Mouse (Mus musculus) intestine, embryonic 15.5 days (tissue): ENCODE data around the gene Hipk2. TPM values are rescaled to one million over a fixed set of nuclear protein-coding genes. Genes with fewer than 3 reads are reported as not detected.

Experiments used
- ATAC-seq: fragments of 200-750 bp; cut with Nextera tagmentation; 2 replicates; pipeline ENCODE4 v1.8.0; 2017; ENCODE audit warnings: moderate TSS enrichment, moderate library complexity
- H3K27ac ChIP-seq: fragments of 300-500 bp; sonication (generic); 2 replicates; pipeline ENCODE4 v1.5.1; 2015; ENCODE audit warnings: mild to moderate bottlenecking, inconsistent platforms
- H3K27me3 ChIP-seq: fragments of 300-500 bp; sonication (generic); replicated peaks from 2 replicates; pipeline ENCODE4 v1.6.1; 2015; ENCODE audit warnings: inconsistent platforms
- H3K36me3 ChIP-seq: fragments of 300-500 bp; sonication (generic); 2 replicates; pipeline ENCODE4 v1.6.1; 2015; ENCODE audit warnings: inconsistent platforms
- H3K4me1 ChIP-seq: fragments of 300-500 bp; sonication (generic); replicated peaks from 2 replicates; pipeline ENCODE4 v1.6.1; 2015; ENCODE audit warnings: inconsistent platforms
- H3K4me2 ChIP-seq: fragments of 300-500 bp; sonication (generic); replicated peaks from 2 replicates; pipeline ENCODE4 v1.6.1; 2015; ENCODE audit warnings: mild to moderate bottlenecking, inconsistent platforms
- H3K4me3 ChIP-seq: fragments of 300-500 bp; sonication (generic); replicated peaks from 2 replicates; pipeline ENCODE4 v1.5.1; 2015; ENCODE audit warnings: inconsistent platforms
- H3K9ac ChIP-seq: fragments of 300-500 bp; sonication (generic); 2 replicates; pipeline ENCODE4 v1.6.1; 2015; ENCODE audit warnings: inconsistent platforms
- H3K9me3 ChIP-seq: fragments of 300-500 bp; sonication (generic); 2 replicates; pipeline ENCODE4 v1.6.1; 2016; ENCODE audit warnings: inconsistent platforms
- WGBS: fragments of 180-500 bp; shearing (Covaris S2); methylation state at CpG from one replicate; pipeline ENCODE4 v1.1.7; 2015; 5-methylcytosine and 5-hydroxymethylcytosine counted together
- polyA plus RNA-seq: library from polyadenylated mRNA; unstranded; fragments of >200 nt; fragmentation: Nextera tagmentation; extraction: Ambion mirVana; gene quantifications from 2 replicates; pipeline ENCODE4 v1.2.1, GENCODE M21; 2015

Gene Hipk2
- polyA plus RNA-seq, 1 experiment from 2014 or later, result 20.2 TPM

GRCm38 (mm10) chr6:38755188-38755587 is 120.8 kb downstream of the Hipk2 start:
- no peak overlapping the region for H3K4me2 ChIP-seq
- H3K27me3 ChIP-seq, result no peaks in the 10 kb centered on the region
- H3K27ac ChIP-seq, result no peak overlapping the region
- no peaks in the 10 kb centered on the region for H3K36me3 ChIP-seq
- no peaks in the 10 kb centered on the region for H3K9me3 ChIP-seq
- 89% methylated on average over 2 of the region's 2 CpGs for WGBS
- no peak for ATAC-seq
- H3K4me1 ChIP-seq, result peaks cover 5% of the 10 kb centered on the region; the same call in 1 of the 2 replicates
- no peak overlapping the region for H3K9ac ChIP-seq
- H3K4me3 ChIP-seq, result no peak overlapping the region

DNA sequence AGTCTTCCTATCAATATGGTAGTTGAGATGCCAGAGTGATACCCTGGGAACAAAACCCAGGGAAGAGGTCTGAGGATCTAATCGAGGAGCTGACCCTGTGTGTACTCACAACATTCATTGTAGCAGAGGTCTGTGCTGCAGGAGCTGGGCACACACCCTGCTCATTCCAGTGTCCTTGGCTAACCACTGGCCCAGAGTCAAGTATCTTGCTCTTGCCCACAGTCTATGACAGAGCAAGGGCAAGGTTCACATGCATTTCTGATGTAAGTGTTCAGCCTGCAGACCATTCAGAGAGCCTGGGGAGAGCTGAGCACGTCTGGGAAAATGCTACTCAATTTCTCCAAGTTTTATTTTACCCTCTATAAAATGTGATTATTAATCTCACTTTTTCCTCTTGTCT is 122.2 kb downstream of the Hipk2 start:
- no peak overlapping the region for H3K27ac ChIP-seq
- no peaks in the 10 kb centered on the region for H3K36me3 ChIP-seq
- ATAC-seq, result 0 out of 2 replicates have a peak, but pooled peaks have one; percentile 28
- H3K4me1 ChIP-seq, result peaks cover 7% of the 10 kb centered on the region; the same call in 1 of the 2 replicates
- 78% methylated on average over 2 of the region's 2 CpGs for WGBS
- no peaks in the 10 kb centered on the region for H3K27me3 ChIP-seq
- no peak overlapping the region for H3K9ac ChIP-seq
- no peak overlapping the region for H3K4me3 ChIP-seq
- H3K4me2 ChIP-seq, result no peak overlapping the region
- H3K9me3 ChIP-seq, result no peaks in the 10 kb centered on the region

- H3K4me2 ChIP-seq, result no peak overlapping the region
- no peak for ATAC-seq
- H3K9ac ChIP-seq, result no peak overlapping the region
- no peaks in the 10 kb centered on the region for H3K27me3 ChIP-seq
- H3K27ac ChIP-seq, result no peak overlapping the region
- WGBS, result 79% methylated on average over 2 of the region's 2 CpGs
- no peaks in the 10 kb centered on the region for H3K9me3 ChIP-seq
- no peak overlapping the region for H3K4me3 ChIP-seq
- peaks cover 4% of the 10 kb centered on the region; the same call in 1 of the 2 replicates for H3K4me1 ChIP-seq
- H3K36me3 ChIP-seq, result no peaks in the 10 kb centered on the region
These were observed 122.9 kb downstream of the Hipk2 start for GRCm38 (mm10) chr6:38753025-38753424.

- Histone ChIP-seq H3K9ac (no peak overlapping the region), H3K4me2 (no peak overlapping the region), H3K9me3 (no peaks in the 10 kb centered on the region), H3K27ac (no peak overlapping the region), H3K4me1 (0 out of 2 replicates have a peak, but pooled peaks cover 4% of the 10 kb centered on the region), H3K4me3 (no peak overlapping the region), H3K27me3 (no peaks in the 10 kb centered on the region), H3K36me3 (no peaks in the 10 kb centered on the region)
- WGBS, result 78% methylated on average over 6 of the region's 6 CpGs
- no peak for ATAC-seq
These were observed 123.5 kb downstream of the Hipk2 start for GRCm38 (mm10) chr6:38752495-38752894.

DNA sequence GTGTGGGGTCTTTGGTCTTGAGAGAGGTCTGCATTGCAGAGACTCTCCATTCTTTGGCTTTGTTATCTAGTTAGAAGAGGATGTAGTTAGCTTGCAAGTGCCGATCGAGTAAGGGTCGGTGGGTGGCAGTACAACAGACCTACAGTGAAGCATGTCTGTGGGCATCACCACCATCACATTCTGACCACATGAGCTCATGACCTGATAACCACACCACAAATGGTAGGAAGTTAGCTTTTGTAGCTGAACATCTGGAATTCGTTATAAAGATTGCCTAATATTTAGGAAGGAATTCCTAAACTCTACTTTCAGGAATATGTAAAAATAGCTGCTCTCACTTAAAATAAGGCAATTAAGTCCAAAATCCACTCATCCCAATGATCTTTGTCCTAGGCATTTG is 127.9 kb downstream of the Hipk2 start:
- no peak overlapping the region for H3K9ac ChIP-seq
- no peak for ATAC-seq
- H3K36me3 ChIP-seq, result peaks cover 12% of the 10 kb centered on the region
- no peaks in the 10 kb centered on the region for H3K27me3 ChIP-seq
- 0 out of 2 replicates have a peak, but pooled peaks cover 4% of the 10 kb centered on the region for H3K4me1 ChIP-seq
- H3K9me3 ChIP-seq, result no peaks in the 10 kb centered on the region
- no peak overlapping the region for H3K27ac ChIP-seq
- H3K4me2 ChIP-seq, result no peak overlapping the region
- H3K4me3 ChIP-seq, result no peak overlapping the region
- WGBS, result 86% methylated on average over 4 of the region's 4 CpGs

GRCm38 (mm10) chr6:38743351-38743750 is 132.6 kb downstream of the Hipk2 start:
- 94% methylated on average over 7 of the region's 7 CpGs for WGBS
- Histone ChIP-seq H3K27ac (no peak overlapping the region), H3K27me3 (no peaks in the 10 kb centered on the region), H3K36me3 (peaks cover 20% of the 10 kb centered on the region), H3K9me3 (no peaks in the 10 kb centered on the region), H3K4me1 (no peaks in the 10 kb centered on the region), H3K4me3 (no peak overlapping the region), H3K9ac (no peak overlapping the region), H3K4me2 (no peak overlapping the region)
- no peak for ATAC-seq

GRCm38 (mm10) chr6:38742441-38742840 is 133.5 kb downstream of the Hipk2 start:
- Histone ChIP-seq H3K4me1 (no peaks in the 10 kb centered on the region), H3K4me3 (no peak overlapping the region), H3K9me3 (no peaks in the 10 kb centered on the region), H3K9ac (no peak overlapping the region), H3K27me3 (no peaks in the 10 kb centered on the region), H3K27ac (no peak overlapping the region), H3K36me3 (peaks cover 20% of the 10 kb centered on the region), H3K4me2 (no peak overlapping the region)
- 94% methylated on average over 3 of the region's 3 CpGs for WGBS
- ATAC-seq, result no peak

- Histone ChIP-seq H3K4me3 (no peak overlapping the region), H3K27me3 (no peaks in the 10 kb centered on the region), H3K27ac (no peak overlapping the region), H3K9me3 (no peaks in the 10 kb centered on the region), H3K4me1 (no peaks in the 10 kb centered on the region), H3K4me2 (no peak overlapping the region), H3K36me3 (peaks cover 20% of the 10 kb centered on the region), H3K9ac (no peak overlapping the region)
- WGBS, result 92% methylated on average over 3 of the region's 3 CpGs
- no peak for ATAC-seq
These were observed 134.9 kb downstream of the Hipk2 start for GRCm38 (mm10) chr6:38741024-38741423.

- no peaks in the 10 kb centered on the region for H3K27me3 ChIP-seq
- H3K4me2 ChIP-seq, result no peak overlapping the region
- no peak overlapping the region for H3K9ac ChIP-seq
- H3K9me3 ChIP-seq, result no peaks in the 10 kb centered on the region
- WGBS, result 63% methylated on average over 3 of the region's 3 CpGs
- ATAC-seq, result no peak
- no peak overlapping the region for H3K27ac ChIP-seq
- no peaks in the 10 kb centered on the region for H3K4me1 ChIP-seq
- no peak overlapping the region for H3K4me3 ChIP-seq
- peaks cover 20% of the 10 kb centered on the region for H3K36me3 ChIP-seq
These were observed 136.7 kb downstream of the Hipk2 start for GRCm38 (mm10) chr6:38739266-38739665.

GRCm38 (mm10) chr6:38737763-38738162 is 138.2 kb downstream of the Hipk2 start:
- no peak for ATAC-seq
- no peaks in the 10 kb centered on the region for H3K9me3 ChIP-seq
- no peak overlapping the region for H3K4me2 ChIP-seq
- H3K27ac ChIP-seq, result no peak overlapping the region
- H3K4me3 ChIP-seq, result no peak overlapping the region
- H3K9ac ChIP-seq, result no peak overlapping the region
- WGBS, result 44% methylated on average over 2 of the region's 2 CpGs
- H3K4me1 ChIP-seq, result no peaks in the 10 kb centered on the region
- H3K27me3 ChIP-seq, result no peaks in the 10 kb centered on the region
- peaks cover 15% of the 10 kb centered on the region for H3K36me3 ChIP-seq

- WGBS, result 22% methylated on average over 4 of the region's 4 CpGs
- Histone ChIP-seq H3K9ac (no peak overlapping the region), H3K4me3 (no peak overlapping the region), H3K27me3 (no peaks in the 10 kb centered on the region), H3K4me2 (no peak overlapping the region), H3K9me3 (no peaks in the 10 kb centered on the region), H3K27ac (no peak overlapping the region), H3K36me3 (peaks cover 12% of the 10 kb centered on the region), H3K4me1 (no peaks in the 10 kb centered on the region)
- peak; percentile 85 for ATAC-seq
These were observed 139.7 kb downstream of the Hipk2 start for GRCm38 (mm10) chr6:38736240-38736639.

DNA sequence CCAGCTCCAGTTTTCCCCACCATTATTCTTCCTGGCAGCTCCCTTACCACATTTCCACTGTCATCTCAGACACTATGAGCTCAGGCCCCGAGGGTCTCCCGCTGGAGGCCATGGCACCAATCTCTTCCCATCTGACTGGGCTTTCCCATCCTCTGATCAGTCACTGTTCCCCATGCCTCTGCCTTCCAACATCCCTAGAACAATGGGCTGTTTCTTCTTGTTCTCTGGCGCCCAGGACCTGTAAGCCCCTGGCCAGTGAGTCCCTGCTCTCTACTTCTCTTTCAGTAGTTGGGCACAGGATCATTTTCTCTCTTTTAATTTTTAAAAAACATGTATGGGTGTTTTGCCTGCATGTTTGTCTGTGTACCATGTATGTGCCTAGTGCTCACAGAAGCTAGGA is 143.3 kb downstream of the Hipk2 start:
- H3K4me1 ChIP-seq, result no peaks in the 10 kb centered on the region
- no peak overlapping the region for H3K9ac ChIP-seq
- H3K27ac ChIP-seq, result no peak overlapping the region
- no peak overlapping the region for H3K4me3 ChIP-seq
- no peak for ATAC-seq
- H3K9me3 ChIP-seq, result no peaks in the 10 kb centered on the region
- H3K27me3 ChIP-seq, result no peaks in the 10 kb centered on the region
- WGBS, result 84% methylated on average over 3 of the region's 3 CpGs
- peaks cover 18% of the 10 kb centered on the region for H3K36me3 ChIP-seq
- no peak overlapping the region for H3K4me2 ChIP-seq

GRCm38 (mm10) chr6:38730169-38731146 is 145.5 kb downstream of the Hipk2 start:
- H3K36me3 ChIP-seq, result peaks cover 18% of the 10 kb centered on the region
- no peaks in the 10 kb centered on the region for H3K9me3 ChIP-seq
- no peak overlapping the region for H3K9ac ChIP-seq
- no peaks in the 10 kb centered on the region for H3K27me3 ChIP-seq
- no peak for ATAC-seq
- no peak overlapping the region for H3K4me2 ChIP-seq
- no peaks in the 10 kb centered on the region for H3K4me1 ChIP-seq
- no peak overlapping the region for H3K27ac ChIP-seq
- WGBS, result 87% methylated on average over 15 of the region's 15 CpGs
- H3K4me3 ChIP-seq, result no peak overlapping the region
